Mouse (Mus musculus) CH12F3 (cell line): ENCODE data around the gene Ogg1.
"Not testable (repeated sequence)": the region's sequence is repeated elsewhere in the genome, so short reads cannot be mapped to it uniquely, and the experiment has no call there.

ENCODE experiments used
- in situ Hi-C: fragments of 300-500 bp; cut with MboI; formaldehyde crosslinking; loops from 2 replicates; pipeline ENCODE4 v1.14.3; 2020; ENCODE audit warnings: low sequenced_read_pairs

Ogg1 gene

DNA sequence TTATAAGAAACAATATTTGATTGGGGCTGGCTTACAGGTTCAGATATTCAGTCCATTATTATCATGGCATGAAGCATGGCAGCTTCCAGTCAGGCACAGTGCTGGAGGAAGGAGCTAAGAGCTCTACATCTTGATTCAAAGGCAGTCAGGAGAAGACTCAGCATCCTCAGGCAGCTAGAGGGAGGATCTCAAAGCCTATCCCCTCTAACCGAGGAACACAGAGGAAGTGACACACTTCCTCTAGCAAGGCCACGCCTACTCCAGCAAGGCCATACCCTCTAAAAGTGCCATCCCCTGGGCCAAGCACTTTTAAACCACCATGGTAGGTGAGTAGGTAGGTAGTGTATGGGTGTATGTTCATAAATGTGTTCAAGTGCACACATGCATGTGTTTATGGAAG, 3.8 kb downstream of the Ogg1 start:
- in situ Hi-C loops = no loop called here

- in situ Hi-C loops = no loop called here
Observed at GRCm38 (mm10) chr6:113331721-113332120, 4.9 kb downstream of the Ogg1 start.

GRCm38 (mm10) chr6:113332734-113333133, 6.0 kb downstream of the Ogg1 start:
- in situ Hi-C loops = not testable (repeated sequence)

DNA sequence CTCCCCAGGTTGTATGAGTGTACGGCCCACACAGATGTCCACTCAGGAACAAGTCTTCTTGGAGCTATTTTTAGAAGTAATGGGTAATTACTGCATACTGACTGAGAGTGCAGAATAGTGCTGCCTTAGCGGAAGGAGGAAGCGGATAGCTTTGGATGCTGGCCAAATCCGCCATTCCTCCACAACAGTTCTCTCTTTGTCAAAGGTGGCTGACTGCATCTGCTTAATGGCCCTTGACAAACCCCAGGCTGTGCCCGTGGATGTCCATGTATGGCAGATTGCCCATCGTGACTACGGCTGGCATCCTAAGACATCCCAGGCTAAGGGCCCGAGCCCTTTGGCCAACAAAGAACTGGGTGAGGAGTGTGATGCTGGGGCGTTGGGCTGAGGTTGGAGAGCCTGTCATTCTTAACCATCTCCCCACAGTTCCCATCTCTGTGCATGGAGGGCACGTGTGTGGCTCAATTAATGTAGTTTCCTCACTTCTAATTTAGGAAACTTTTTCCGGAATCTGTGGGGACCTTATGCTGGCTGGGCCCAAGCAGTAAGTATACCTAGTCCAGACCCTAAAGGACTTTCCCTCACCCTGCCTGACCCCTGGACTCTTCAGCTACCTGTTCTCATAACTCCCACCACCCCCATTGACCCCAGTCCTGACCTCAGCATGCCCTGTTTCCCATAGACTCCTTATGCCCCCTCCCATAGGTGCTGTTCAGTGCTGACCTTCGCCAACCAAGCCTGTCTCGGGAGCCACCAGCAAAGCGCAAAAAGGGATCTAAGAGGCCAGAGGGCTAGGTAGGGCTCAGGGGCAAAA, 6.6 kb downstream of the Ogg1 start:
- in situ Hi-C loops = no loop called here

DNA sequence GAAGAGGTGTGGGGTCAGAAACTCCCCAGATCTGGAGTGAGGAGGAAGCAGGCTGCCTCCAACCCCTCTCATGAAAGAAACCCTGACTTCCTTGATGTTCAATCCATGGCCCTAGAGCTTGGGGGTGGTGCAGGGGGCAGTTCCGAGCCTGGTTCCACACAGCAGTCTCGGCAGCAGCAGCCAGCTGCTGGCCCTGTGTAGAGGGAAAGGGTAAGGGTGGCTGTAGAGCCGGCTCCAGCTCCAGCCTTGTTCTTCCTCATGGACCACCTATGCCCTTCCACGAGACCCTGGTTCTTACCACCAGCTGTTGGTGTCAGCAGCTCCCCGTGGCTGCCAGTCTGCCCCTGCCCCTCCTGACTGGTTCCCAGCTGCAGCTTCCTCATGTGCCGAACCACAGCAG, 7.4 kb downstream of the Ogg1 start:
- in situ Hi-C loops = no loop called here

DNA sequence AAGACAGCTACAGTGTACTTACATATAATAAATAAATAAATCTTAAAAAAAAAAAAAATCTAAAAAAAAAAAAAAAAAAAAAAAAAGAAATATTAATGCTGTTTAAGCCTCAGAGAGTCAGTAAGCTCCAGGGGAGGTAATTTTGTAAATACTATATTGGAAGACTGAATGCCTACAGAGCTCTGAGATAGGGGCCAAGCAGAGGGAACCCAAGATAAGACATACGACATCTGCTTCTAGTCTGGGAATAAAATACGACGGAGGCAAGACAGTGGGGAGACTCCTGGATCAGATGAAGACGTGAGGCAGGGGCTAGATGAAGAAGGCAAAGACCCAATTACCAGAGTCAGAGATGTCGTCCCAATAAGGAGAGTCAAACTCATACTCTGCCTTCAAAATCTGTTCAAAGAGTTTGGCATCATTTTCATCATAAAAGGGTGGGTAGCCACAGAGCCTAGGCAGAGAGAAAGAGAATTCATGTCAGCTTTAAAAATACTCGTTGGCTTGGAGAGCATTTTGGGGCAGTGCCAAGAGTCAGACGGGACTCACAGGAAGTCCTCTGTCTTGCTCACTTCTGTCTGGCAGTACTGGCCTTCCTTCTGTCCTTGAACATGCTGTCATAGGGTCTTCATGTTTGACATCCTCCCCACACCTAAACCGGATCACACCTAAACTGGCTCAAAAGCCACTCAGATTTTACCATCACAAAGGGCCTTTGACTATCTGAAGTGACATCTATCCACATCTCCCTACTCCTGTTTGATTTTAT, 10.3 kb downstream of the Ogg1 start:
- in situ Hi-C loops = no loop called here

- in situ Hi-C loops = no loop called here
Observed at GRCm38 (mm10) chr6:113341574-113341973, 14.8 kb downstream of the Ogg1 start.

DNA sequence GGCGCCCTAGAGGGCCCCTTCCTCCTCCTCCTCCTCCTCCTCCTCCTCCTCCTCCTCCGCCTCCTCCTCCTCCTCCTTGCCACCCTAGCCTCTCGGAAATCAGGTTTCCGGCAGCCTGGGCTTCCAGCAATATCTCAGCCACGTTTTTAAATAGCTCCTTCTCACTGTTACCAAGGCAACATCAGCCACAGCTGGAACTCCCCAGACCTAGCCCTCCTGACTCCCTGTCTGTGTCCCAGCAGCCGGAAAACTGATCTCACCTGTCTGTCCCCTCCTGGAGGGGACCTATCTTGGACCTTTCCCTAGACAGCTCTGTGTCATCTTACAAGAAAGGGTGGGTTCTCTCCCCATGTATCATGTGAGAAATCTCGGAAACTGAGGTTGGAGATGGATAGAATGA, 15.5 kb downstream of the Ogg1 start:
- in situ Hi-C loops = no loop called here

DNA sequence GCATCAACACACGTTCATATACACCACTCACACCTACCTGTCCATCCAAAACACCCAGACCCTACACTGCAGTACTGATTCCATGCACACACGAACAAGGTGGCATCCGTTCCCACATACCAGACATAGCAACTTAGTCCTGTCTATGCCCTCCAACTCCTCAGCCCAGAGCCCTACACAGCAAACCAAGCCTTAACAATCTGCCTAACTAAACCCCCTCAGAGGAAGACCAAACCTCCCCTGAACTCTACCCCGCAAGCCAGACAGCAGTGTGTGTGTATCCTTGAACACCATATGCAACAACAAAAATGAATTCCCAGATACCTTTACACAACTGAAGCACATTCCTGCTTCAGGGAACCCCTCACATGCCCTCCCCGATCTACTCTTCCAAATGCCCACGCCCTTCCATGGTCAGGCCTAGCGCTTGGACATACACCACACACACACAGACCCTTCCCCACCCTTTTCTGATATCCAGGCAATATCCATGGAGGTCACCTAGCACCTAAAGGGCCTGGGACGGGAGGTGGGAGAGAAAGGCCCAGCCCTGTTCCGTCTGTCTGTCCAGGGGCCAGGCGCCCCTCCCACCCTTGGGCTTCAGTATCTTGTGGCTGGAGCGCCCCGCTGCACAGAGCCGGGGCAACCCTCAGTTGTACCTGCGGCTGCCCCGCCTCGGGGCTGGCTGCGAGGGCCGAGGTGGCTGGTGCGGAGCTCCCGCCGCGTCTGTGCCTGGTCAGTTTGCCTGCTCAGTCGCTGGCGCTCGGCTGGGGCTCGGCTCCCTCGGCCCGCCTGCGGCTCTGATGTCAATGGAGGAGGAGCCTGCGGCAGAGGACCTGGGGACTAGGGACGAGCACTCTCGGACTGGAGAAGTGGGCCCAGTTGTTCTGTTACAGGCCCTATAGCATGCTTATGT, 16.7 kb downstream of the Ogg1 start, which contains the start of gene Camk1:
TSS of gene Camk1 (minus strand) at position 808 of the 916 bp plus-strand sequence.
- in situ Hi-C loops = no loop called here

GRCm38 (mm10) chr6:113344321-113344720, 17.5 kb downstream of the Ogg1 start:
- in situ Hi-C loops = no loop called here

- in situ Hi-C loops = no loop called here
Observed at GRCm38 (mm10) chr6:113346897-113347296, 20.1 kb downstream of the Ogg1 start.

DNA sequence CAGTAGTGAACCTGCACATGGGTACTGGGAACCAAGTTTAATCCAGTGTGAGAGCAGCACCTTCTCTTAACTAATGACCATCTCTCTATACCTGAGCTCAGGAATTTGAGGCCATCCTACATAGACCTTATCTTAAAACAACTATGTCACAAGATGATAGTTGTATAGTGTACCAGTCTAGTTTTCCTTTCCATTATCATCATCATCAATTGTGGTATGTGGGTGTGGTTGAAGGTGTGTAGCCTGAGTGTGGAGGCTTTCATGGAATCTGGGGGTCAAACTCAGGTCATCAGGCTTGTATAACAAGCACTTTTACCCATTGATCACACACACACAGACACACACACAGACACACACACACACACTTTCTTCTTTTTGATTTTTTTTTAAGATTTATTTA, 23.8 kb downstream of the Ogg1 start:
- in situ Hi-C loops = no loop called here

DNA sequence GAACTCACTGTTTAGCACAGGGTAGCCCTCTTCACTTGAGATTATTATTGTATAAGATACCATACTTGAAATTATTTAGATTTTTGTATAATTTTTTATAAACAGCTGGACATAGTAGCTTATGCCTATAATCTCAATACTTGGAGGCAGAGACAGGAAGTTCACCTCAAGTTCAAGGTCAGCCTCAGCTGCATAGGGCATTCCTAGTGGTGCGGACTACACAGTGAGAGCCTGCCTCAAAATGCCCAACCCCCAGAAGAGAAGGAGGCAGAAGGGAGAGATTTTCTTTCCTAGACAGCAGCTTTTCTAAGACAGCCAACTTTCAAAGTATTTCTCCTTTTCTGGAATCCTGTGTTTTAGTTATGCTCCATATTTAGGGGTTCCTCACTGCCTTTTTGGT, 24.4 kb downstream of the Ogg1 start:
- in situ Hi-C loops = no loop called here

DNA sequence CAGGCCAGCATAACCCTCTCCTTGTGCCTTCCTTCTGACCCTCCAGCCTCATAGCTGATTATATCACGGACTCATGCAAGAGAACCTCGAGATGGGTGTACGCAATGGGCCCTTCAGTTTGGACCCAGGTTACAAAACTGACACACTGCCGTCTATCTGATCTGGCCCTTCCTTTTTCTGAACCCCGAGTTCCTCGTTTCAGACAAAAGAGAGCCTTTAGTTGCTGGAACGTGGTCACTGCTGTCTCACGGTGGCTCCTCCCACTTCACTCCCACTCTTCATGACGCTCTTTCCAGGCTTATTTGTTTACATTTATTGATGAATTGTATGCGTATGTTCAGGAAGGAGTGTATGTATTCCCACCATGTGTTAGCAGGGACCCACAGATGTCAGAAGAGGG, 24.9 kb downstream of the Ogg1 start:
- in situ Hi-C loops = no loop called here

- in situ Hi-C loops = no loop called here
Observed at GRCm38 (mm10) chr6:113352820-113353219, 26.0 kb downstream of the Ogg1 start.

GRCm38 (mm10) chr6:113353696-113354095, 26.9 kb downstream of the Ogg1 start:
- in situ Hi-C loops = no loop called here

DNA sequence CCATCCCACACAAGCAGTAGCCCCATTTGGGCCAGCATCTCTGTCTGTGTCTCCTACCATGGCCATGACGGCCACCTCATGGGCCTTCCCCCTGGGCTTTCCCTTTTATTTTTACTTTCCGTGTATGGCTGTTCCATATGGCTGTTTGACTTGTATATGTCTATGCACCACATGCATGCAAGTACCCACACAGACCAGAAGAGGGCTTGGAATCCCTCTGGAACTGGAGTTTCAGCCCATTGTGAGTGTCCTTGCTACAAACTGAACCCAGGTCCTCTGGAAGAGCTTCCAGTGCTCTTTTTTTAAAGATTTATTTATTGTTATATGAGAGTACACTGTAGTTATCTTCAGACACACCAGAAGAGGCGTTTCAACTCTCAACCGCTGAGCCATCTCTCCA, 34.7 kb downstream of the Ogg1 start:
- in situ Hi-C loops = no loop called here

- in situ Hi-C loops = no loop called here
Observed at GRCm38 (mm10) chr6:113362241-113362640, 35.5 kb downstream of the Ogg1 start.

DNA sequence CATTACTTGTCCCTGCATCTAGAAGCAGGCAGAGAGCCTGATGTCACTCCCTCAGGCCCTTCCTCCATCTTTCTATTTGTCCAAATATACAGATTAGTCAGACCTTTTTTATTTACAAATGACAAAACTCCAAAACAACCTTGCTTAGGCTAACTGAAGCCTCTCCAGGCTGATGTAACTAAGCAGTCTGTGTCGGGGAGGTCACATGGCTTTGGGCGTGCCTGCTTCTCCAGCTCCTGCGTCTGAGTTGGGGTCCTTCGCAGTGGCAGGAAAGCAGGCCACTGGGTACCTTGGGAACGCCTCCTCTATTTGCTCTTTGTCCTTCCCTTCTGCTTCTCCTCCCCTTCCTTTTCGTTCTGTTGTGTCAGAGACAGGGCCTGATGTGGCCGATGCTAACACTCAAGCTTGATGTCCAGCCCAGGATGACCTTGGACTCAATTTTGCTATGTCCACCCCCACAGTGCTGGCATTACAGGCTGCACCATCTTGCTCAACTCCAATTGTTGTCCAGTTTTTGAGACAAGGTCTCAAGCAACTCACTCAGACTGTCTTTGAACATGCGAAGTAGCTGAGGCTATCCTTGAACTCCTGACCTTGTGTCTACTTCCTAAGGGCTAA, 37.9 kb downstream of the Ogg1 start:
- in situ Hi-C loops = no loop called here

- in situ Hi-C loops = no loop called here
Observed at GRCm38 (mm10) chr6:113366639-113367038, 39.9 kb downstream of the Ogg1 start.

- in situ Hi-C loops = no loop called here
Observed at GRCm38 (mm10) chr6:113367574-113367973, 40.8 kb downstream of the Ogg1 start.
